Mouse (Mus musculus): Measurements from ENCODE around the gene Fam222b. TPM values are rescaled to one million over a fixed set of nuclear protein-coding genes. Genes with fewer than 3 reads are reported as not detected.

The Fam222b gene
- polyA plus RNA-seq, 1 experiment from 2014 or later = 24.2 TPM

- H3K9me3 ChIP-seq = no peaks in the 10 kb centered on the region
- H3K4me3 ChIP-seq = no peak overlapping the region
- H3K36me3 ChIP-seq (replicated peaks) = peaks cover 96% of the 10 kb centered on the region
- no peak for DNase-seq (ENCODE audit: extremely low spot score, low spot score)
- 87% methylated on average over 9 of the region's 9 CpGs for WGBS
- H3K27me3 ChIP-seq (ENCODE audit: poor library complexity, severe bottlenecking) = no peaks in the 10 kb centered on the region
- H3K4me1 ChIP-seq = peaks cover under 1% of the 10 kb centered on the region; the same call in 1 of the 2 replicates
- H3K27ac ChIP-seq = no peak overlapping the region
Observed at GRCm38 (mm10) chr11:78152299-78153231, 58.1 kb downstream of the Fam222b start.

DNA sequence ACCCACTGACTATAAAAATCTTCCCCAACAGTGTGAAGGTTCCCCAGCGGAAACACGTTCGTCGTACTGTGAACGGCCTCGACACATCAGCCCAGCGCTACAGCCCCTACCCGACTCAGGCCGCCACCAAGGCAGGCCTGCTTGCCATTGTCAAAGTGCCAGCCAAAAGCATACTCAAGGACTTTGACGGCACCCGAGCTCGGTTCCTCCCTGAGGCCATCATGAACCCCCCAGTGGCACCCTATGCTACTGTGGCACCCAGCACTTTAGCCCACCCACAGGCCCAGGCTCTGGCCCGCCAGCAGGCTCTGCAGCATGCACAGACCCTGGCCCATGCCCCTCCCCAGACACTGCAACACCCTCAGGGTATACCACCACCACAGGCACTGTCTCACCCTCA, 59.3 kb downstream of the Fam222b start:
- no peaks in the 10 kb centered on the region for H3K9me3 ChIP-seq
- 94% methylated on average over 13 of the region's 13 CpGs for WGBS
- peaks cover 97% of the 10 kb centered on the region for H3K36me3 ChIP-seq (replicated peaks)
- DNase-seq (ENCODE audit: extremely low spot score, low spot score) = no peak
- no peak overlapping the region for H3K4me3 ChIP-seq
- peaks cover 4% of the 10 kb centered on the region; the same call in 1 of the 2 replicates for H3K4me1 ChIP-seq
- no peaks in the 10 kb centered on the region for H3K27me3 ChIP-seq (ENCODE audit: poor library complexity, severe bottlenecking)
- no peak overlapping the region for H3K27ac ChIP-seq

- no peaks in the 10 kb centered on the region for H3K9me3 ChIP-seq
- no peak overlapping the region for H3K27ac ChIP-seq
- H3K27me3 ChIP-seq (ENCODE audit: poor library complexity, severe bottlenecking) = no peaks in the 10 kb centered on the region
- H3K4me3 ChIP-seq = no peak overlapping the region
- H3K4me1 ChIP-seq = peaks cover 13% of the 10 kb centered on the region
- no peak for DNase-seq (ENCODE audit: extremely low spot score, low spot score)
- 80% methylated on average over 5 of the region's 5 CpGs for WGBS
- peaks cover 98% of the 10 kb centered on the region for H3K36me3 ChIP-seq (replicated peaks)
Observed at GRCm38 (mm10) chr11:78155674-78156073, 61.2 kb downstream of the Fam222b start.

- peaks cover 98% of the 10 kb centered on the region for H3K36me3 ChIP-seq (replicated peaks)
- DNase-seq (ENCODE audit: extremely low spot score, low spot score) = no peak
- no peaks in the 10 kb centered on the region for H3K9me3 ChIP-seq
- H3K27ac ChIP-seq = no peak overlapping the region
- WGBS = 74% methylated on average over 6 of the region's 6 CpGs
- H3K4me3 ChIP-seq = no peak overlapping the region
- H3K27me3 ChIP-seq (ENCODE audit: poor library complexity, severe bottlenecking) = no peaks in the 10 kb centered on the region
- H3K4me1 ChIP-seq = peaks cover 15% of the 10 kb centered on the region
Observed at GRCm38 (mm10) chr11:78156156-78156699, 61.8 kb downstream of the Fam222b start.

DNA sequence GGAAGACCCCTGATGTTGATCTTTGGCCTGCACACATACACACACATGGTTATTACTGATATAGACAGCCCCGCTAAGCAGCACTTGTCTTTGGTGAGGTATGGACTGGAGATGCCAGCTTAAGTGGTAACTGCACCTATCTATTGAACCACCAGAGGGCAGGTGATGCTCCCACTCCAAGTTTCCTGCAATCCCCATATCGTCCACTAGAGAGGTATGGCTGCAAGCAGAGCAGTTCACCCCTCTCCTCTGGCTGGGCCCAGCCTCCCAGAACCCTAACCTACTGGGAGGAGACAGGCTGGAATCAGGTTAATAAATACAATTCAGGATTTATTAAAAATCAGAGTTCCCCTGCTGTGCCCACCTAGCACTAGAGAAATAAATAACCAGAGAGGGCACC, 64.6 kb downstream of the Fam222b start:
- Histone ChIP-seq H3K27me3 (ENCODE audit: poor library complexity, severe bottlenecking) (no peaks in the 10 kb centered on the region), H3K36me3 (replicated peaks) (peaks cover 97% of the 10 kb centered on the region), H3K4me1 (peaks cover 42% of the 10 kb centered on the region), H3K4me3 (no peak overlapping the region), H3K27ac (no peak overlapping the region), H3K9me3 (no peaks in the 10 kb centered on the region)
- WGBS = 33% methylated on average over 2 of the region's 2 CpGs
- DNase-seq (ENCODE audit: extremely low spot score, low spot score) = peak; percentile 78

- Histone ChIP-seq H3K4me1 (peaks cover 46% of the 10 kb centered on the region), H3K27ac (no peak overlapping the region), H3K4me3 (no peak overlapping the region), H3K36me3 (replicated peaks) (peaks cover 93% of the 10 kb centered on the region), H3K27me3 (ENCODE audit: poor library complexity, severe bottlenecking) (no peaks in the 10 kb centered on the region), H3K9me3 (no peaks in the 10 kb centered on the region)
- DNase-seq (ENCODE audit: extremely low spot score, low spot score) = no peak
- 82% methylated on average over 7 of the region's 7 CpGs for whole genome bisulfite sequencing
Observed at GRCm38 (mm10) chr11:78159557-78159956, 65.1 kb downstream of the Fam222b start.

DNA sequence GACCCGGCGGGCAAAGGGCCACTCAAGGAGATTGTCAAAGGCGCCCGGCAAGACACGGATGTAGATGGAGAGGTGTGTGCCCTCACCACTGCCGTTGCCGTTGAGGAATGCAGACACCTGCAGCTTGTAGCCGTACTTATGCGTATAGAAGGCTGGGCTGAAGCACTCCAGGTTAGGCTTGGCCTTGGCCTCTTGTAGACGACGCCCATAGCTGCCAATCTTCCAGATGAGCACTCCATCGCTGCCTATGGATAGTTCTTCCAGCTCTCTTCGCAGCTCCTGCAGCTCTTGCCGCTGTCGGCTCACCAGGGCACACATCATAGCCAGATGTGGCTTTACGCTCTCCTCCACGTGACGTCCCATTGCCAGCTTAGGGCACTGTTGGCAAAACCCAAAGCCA, 65.7 kb downstream of the Fam222b start:
- no peaks in the 10 kb centered on the region for H3K27me3 ChIP-seq (ENCODE audit: poor library complexity, severe bottlenecking)
- peaks cover 46% of the 10 kb centered on the region for H3K4me1 ChIP-seq
- H3K27ac ChIP-seq = no peak overlapping the region
- no peaks in the 10 kb centered on the region for H3K9me3 ChIP-seq
- no peak for DNase-seq (ENCODE audit: extremely low spot score, low spot score)
- peaks cover 86% of the 10 kb centered on the region for H3K36me3 ChIP-seq (replicated peaks)
- H3K4me3 ChIP-seq = peak overlapping the region; percentile 7; the same call in 1 of the 2 replicates
- 94% methylated on average over 18 of the region's 18 CpGs for WGBS

DNA sequence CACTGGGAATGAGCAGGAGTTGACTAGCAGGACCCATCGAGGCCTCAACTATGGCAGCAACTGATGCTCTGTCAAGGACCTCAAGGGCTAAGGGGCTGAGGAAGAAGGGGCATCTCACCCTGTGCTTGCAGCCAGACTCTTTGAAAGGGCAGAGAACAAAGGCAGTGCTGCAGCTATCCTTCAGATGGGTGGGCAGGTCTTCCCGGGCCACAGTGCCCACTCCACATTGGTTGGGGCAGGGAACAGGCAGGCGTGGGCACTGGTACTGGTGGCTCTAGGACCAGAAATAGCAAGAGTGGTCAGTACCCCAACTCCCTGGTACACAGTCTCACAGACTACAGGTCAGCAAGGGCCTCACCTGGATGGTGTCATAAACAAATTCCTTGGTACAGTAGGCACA, 66.2 kb downstream of the Fam222b start:
- DNase-seq (ENCODE audit: extremely low spot score, low spot score) = no peak
- WGBS = 93% methylated on average over 3 of the region's 3 CpGs
- Histone ChIP-seq H3K4me1 (peaks cover 49% of the 10 kb centered on the region), H3K36me3 (replicated peaks) (peaks cover 81% of the 10 kb centered on the region), H3K9me3 (no peaks in the 10 kb centered on the region), H3K27ac (no peak overlapping the region), H3K4me3 (no peak overlapping the region; the same call in 1 of the 2 replicates), H3K27me3 (ENCODE audit: poor library complexity, severe bottlenecking) (no peaks in the 10 kb centered on the region)

GRCm38 (mm10) chr11:78161169-78161568, 66.7 kb downstream of the Fam222b start:
- no peak overlapping the region for H3K4me3 ChIP-seq
- H3K9me3 ChIP-seq = no peaks in the 10 kb centered on the region
- peaks cover 54% of the 10 kb centered on the region for H3K4me1 ChIP-seq
- H3K27ac ChIP-seq = no peak overlapping the region
- H3K36me3 ChIP-seq (replicated peaks) = peaks cover 76% of the 10 kb centered on the region
- DNase-seq (ENCODE audit: extremely low spot score, low spot score) = no peak
- 94% methylated on average over 14 of the region's 14 CpGs for WGBS
- peaks cover 1% of the 10 kb centered on the region; the same call in 1 of the 2 replicates for H3K27me3 ChIP-seq (ENCODE audit: poor library complexity, severe bottlenecking)

DNA sequence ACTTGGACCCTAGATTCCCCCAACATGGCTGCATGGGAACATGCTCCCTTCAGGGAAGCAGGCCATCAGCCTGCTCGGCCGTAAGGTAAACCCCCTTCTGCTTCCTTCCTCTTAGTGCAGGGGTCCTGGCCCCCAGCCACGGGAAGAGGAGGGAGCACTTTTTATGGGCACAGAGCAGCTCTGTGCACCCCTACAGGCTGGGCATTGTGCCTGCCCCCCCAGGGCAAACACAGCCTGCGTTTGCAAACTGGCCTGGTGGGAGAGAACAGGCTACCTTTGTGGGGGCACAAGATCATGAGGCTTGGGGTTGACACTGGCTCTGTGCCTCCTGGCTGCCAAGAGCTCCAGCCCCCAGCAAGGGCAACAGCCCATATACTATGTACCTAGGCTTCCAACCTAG, 67.5 kb downstream of the Fam222b start:
- no peak for DNase-seq (ENCODE audit: extremely low spot score, low spot score)
- 72% methylated on average over 4 of the region's 4 CpGs for whole genome bisulfite sequencing
- Histone ChIP-seq H3K4me1 (peaks cover 62% of the 10 kb centered on the region), H3K36me3 (replicated peaks) (peaks cover 68% of the 10 kb centered on the region), H3K9me3 (no peaks in the 10 kb centered on the region), H3K27me3 (ENCODE audit: poor library complexity, severe bottlenecking) (peaks cover 9% of the 10 kb centered on the region), H3K4me3 (peak overlapping the region; percentile 100), H3K27ac (peak overlapping the region; percentile 99)

- 79% methylated on average over 6 of the region's 6 CpGs for WGBS
- peak overlapping the region; percentile 99 for H3K27ac ChIP-seq
- no peak for DNase-seq (ENCODE audit: extremely low spot score, low spot score)
- peaks cover 14% of the 10 kb centered on the region for H3K27me3 ChIP-seq (ENCODE audit: poor library complexity, severe bottlenecking)
- peaks cover 63% of the 10 kb centered on the region for H3K36me3 ChIP-seq (replicated peaks)
- H3K4me3 ChIP-seq = peak overlapping the region; percentile 100
- no peaks in the 10 kb centered on the region for H3K9me3 ChIP-seq
- H3K4me1 ChIP-seq = peaks cover 63% of the 10 kb centered on the region
Observed at GRCm38 (mm10) chr11:78162504-78162903, 68.0 kb downstream of the Fam222b start.

- DNase-seq (ENCODE audit: extremely low spot score, low spot score) = no peak
- peaks cover 17% of the 10 kb centered on the region for H3K27me3 ChIP-seq (ENCODE audit: poor library complexity, severe bottlenecking)
- peak overlapping the region; percentile 99 for H3K27ac ChIP-seq
- H3K4me1 ChIP-seq = peaks cover 58% of the 10 kb centered on the region
- 73% methylated on average over 2 of the region's 2 CpGs for WGBS
- H3K9me3 ChIP-seq = no peaks in the 10 kb centered on the region
- peaks cover 58% of the 10 kb centered on the region for H3K36me3 ChIP-seq (replicated peaks)
- peak overlapping the region; percentile 100 for H3K4me3 ChIP-seq
Observed at GRCm38 (mm10) chr11:78163045-78163444, 68.6 kb downstream of the Fam222b start.
